Mouse (Mus musculus): Measurements from ENCODE around the gene Zfp62.

DNA sequence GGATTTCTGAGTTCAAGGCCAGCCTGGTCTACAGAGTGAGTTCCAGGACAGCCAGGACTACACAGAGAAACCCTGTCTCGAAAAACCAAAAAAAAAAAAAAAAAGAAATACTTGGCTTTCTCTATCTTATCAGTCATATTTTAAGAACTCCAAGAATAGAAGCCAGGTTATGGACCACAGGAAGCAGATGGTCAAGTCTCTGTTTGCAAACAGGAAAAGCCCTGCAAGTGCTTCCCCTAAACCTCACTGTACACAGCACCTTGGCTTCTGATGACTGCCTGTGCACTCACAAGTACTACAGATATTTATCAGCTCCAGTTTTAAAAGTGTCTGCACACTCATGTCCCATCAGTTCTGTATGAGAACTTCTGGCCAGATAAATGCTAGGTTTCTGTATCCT is 38.4 kb downstream of the Zfp62 start:
- TF ChIP-seq E2F4 (IDR thresholded peaks at IDR 0.05; ENCODE audit: insufficient read depth), result no peak
- no peak for TF ChIP-seq POLR2A (IDR thresholded peaks at IDR 0.05; ENCODE audit: insufficient read length, low read depth)
- no peak for TF ChIP-seq TCF12 (IDR thresholded peaks at IDR 0.05; ENCODE audit: insufficient read depth, poor library complexity, severe bottlenecking)
- no peak for TF ChIP-seq USF1 (IDR thresholded peaks at IDR 0.05; ENCODE audit: low read depth)
- no peak for TF ChIP-seq MAX (IDR thresholded peaks at IDR 0.05; ENCODE audit: low read depth)
- TF ChIP-seq TCF3 (IDR thresholded peaks at IDR 0.05; ENCODE audit: insufficient read length, low read depth), result no peak

Measured in myocyte (in vitro differentiated cells).